Mouse (Mus musculus) kidney, postnatal 0 days (tissue): ENCODE measurements around the gene Psmd5. TPM values are rescaled to one million over a fixed set of nuclear protein-coding genes. Genes with fewer than 3 reads are reported as not detected.

Source experiments
- ATAC-seq: fragments of 200-750 bp; cut with Nextera tagmentation; replicated peaks from 2 replicates; pipeline ENCODE4 v1.8.0; 2017; ENCODE audit warnings: low read depth, moderate number of reproducible peaks, moderate TSS enrichment, moderate library complexity; ENCODE audit not compliant: low FRiP score
- DNase-seq: peaks from one replicate; pipeline ENCODE4 v3.0.0-alpha.2; 2016; ENCODE audit warnings: low spot score
- H3K27ac ChIP-seq: fragments of 300-500 bp; sonication (generic); 2 replicates; pipeline ENCODE4 v1.5.1; 2014; ENCODE audit warnings: mild to moderate bottlenecking
- H3K27me3 ChIP-seq: fragments of 300-500 bp; sonication (generic); 2 replicates; pipeline ENCODE4 v1.6.1; 2014; ENCODE audit warnings: low read length, mixed read lengths; ENCODE audit not compliant: insufficient read depth
- H3K36me3 ChIP-seq: fragments of 300-500 bp; sonication (generic); 2 replicates; pipeline ENCODE4 v1.6.1; 2014; ENCODE audit warnings: low read length, mixed read lengths; ENCODE audit not compliant: insufficient read depth
- H3K4me1 ChIP-seq: fragments of 300-500 bp; sonication (generic); replicated peaks from 2 replicates; pipeline ENCODE4 v1.6.1; 2014; ENCODE audit warnings: antibody characterized with exemption, low read length, mixed read lengths; ENCODE audit not compliant: insufficient read depth
- H3K4me2 ChIP-seq: fragments of 300-500 bp; sonication (generic); 2 replicates; pipeline ENCODE4 v1.6.1; 2014; ENCODE audit warnings: mild to moderate bottlenecking, low read length, moderate library complexity, mixed read lengths
- H3K4me3 ChIP-seq: fragments of 300-500 bp; sonication (generic); replicated peaks from 2 replicates; pipeline ENCODE4 v1.5.1; 2014; ENCODE audit warnings: low read depth, low read length
- H3K9ac ChIP-seq: fragments of 300-500 bp; sonication (generic); 2 replicates; pipeline ENCODE4 v1.6.1; 2014; ENCODE audit warnings: low read depth, low read length
- H3K9me3 ChIP-seq: fragments of 300-500 bp; sonication (generic); replicated peaks from 2 replicates; pipeline ENCODE4 v1.6.1; 2016; ENCODE audit warnings: low read length, inconsistent platforms, mixed read lengths
- CTCF ChIP-seq: IDR thresholded peaks from 2 replicates; pipeline ENCODE4 v1.5.1; 2016; ENCODE audit warnings: antibody characterized with exemption, low read depth, mild to moderate bottlenecking, moderate library complexity
- WGBS: fragments of 180-500 bp; shearing (Covaris S2); extraction: QIAGEN DNeasy Blood & Tissue Kit; methylation state at CpG from one replicate; pipeline ENCODE4 v1.1.7; 2014; 5-methylcytosine and 5-hydroxymethylcytosine counted together
- polyA plus RNA-seq: library from polyadenylated mRNA; unstranded; fragments of >200 nt; fragmentation: Nextera tagmentation; extraction: Ambion mirVana; gene quantifications from 2 replicates; pipeline ENCODE4 v1.2.1, GENCODE M21; 2015

Psmd5 gene
- 92.0 and 104 TPM in 2 replicates for polyA plus RNA-seq

- Histone ChIP-seq H3K27me3 (no peaks in the 10 kb centered on the region), H3K4me1 (no peaks in the 10 kb centered on the region), H3K27ac (peak within 1 kb of the TSS; percentile 89), H3K9ac (peak within 1 kb of the TSS; percentile 60), H3K4me3 (peak within 1 kb of the TSS; percentile 39), H3K36me3 (no peaks in the 10 kb centered on the region), H3K4me2 (peak within 1 kb of the TSS; percentile 66), H3K9me3 (no peaks in the 10 kb centered on the region)
- no peak; the same call in 1 of the 2 replicates for TF ChIP-seq CTCF
- DNase-seq (no peak), ATAC-seq (no peak; the same call in 1 of the 2 replicates)
- WGBS, result 11% methylated on average over 8 of the region's 8 CpGs
These were observed at the start of gene Psmd5 for GRCm38 (mm10) chr2:34874816-34875345. TSS of gene Psmd5 (minus strand) at chr2:34874968.

- H3K9me3 ChIP-seq, result no peaks in the 10 kb centered on the region
- H3K36me3 ChIP-seq, result no peaks in the 10 kb centered on the region
- H3K4me1 ChIP-seq, result no peaks in the 10 kb centered on the region
- no peak overlapping the region for H3K4me3 ChIP-seq
- TF ChIP-seq CTCF, result no peak
- WGBS, result 12% methylated on average over 2 of the region's 2 CpGs
- no peak overlapping the region for H3K27ac ChIP-seq
- H3K27me3 ChIP-seq, result no peaks in the 10 kb centered on the region
- no peak overlapping the region for H3K9ac ChIP-seq
- ATAC-seq (no peak), DNase-seq (no peak)
- no peak overlapping the region for H3K4me2 ChIP-seq
These were observed 48.0 kb upstream of the Psmd5 start for GRCm38 (mm10) chr2:34922729-34923128.

GRCm38 (mm10) chr2:34920144-34920543 is 45.4 kb upstream of the Psmd5 start:
- H3K9ac ChIP-seq, result no peak overlapping the region
- no peak for DNase-seq
- no peaks in the 10 kb centered on the region for H3K4me1 ChIP-seq
- H3K36me3 ChIP-seq, result no peaks in the 10 kb centered on the region
- TF ChIP-seq CTCF, result no peak
- H3K27me3 ChIP-seq, result no peaks in the 10 kb centered on the region
- no peak overlapping the region for H3K4me3 ChIP-seq
- WGBS, result 26% methylated on average over 2 of the region's 2 CpGs
- no peak for ATAC-seq
- no peak overlapping the region for H3K4me2 ChIP-seq
- no peaks in the 10 kb centered on the region for H3K9me3 ChIP-seq
- no peak overlapping the region for H3K27ac ChIP-seq

- Histone ChIP-seq H3K4me2 (no peak overlapping the region), H3K9ac (no peak overlapping the region), H3K4me1 (0 out of 2 replicates have a peak, but pooled peaks cover 9% of the 10 kb centered on the region), H3K4me3 (no peak overlapping the region), H3K27ac (no peak overlapping the region), H3K36me3 (no peaks in the 10 kb centered on the region), H3K9me3 (no peaks in the 10 kb centered on the region), H3K27me3 (no peaks in the 10 kb centered on the region)
- WGBS, result 64% methylated on average over 2 of the region's 2 CpGs
- ATAC-seq (no peak), DNase-seq (no peak)
- no peak for TF ChIP-seq CTCF
These were observed 40.3 kb upstream of the Psmd5 start for GRCm38 (mm10) chr2:34915103-34915502.

- no peaks in the 10 kb centered on the region for H3K36me3 ChIP-seq
- ATAC-seq (no peak), DNase-seq (no peak)
- 0 out of 2 replicates have a peak, but pooled peaks cover 9% of the 10 kb centered on the region for H3K4me1 ChIP-seq
- no peak overlapping the region for H3K4me2 ChIP-seq
- no peaks in the 10 kb centered on the region for H3K9me3 ChIP-seq
- no peak for TF ChIP-seq CTCF
- H3K27me3 ChIP-seq, result no peaks in the 10 kb centered on the region
- H3K9ac ChIP-seq, result no peak overlapping the region
- H3K27ac ChIP-seq, result no peak overlapping the region
- no peak overlapping the region for H3K4me3 ChIP-seq
- WGBS, result 15% methylated on average over 2 of the region's 2 CpGs
These were observed 40.0 kb upstream of the Psmd5 start for GRCm38 (mm10) chr2:34914823-34915082.

- Histone ChIP-seq H3K4me1 (0 out of 2 replicates have a peak, but pooled peaks cover 9% of the 10 kb centered on the region), H3K4me3 (peak overlapping the region; percentile 68), H3K27ac (no peak overlapping the region), H3K9ac (peak overlapping the region; percentile 65), H3K27me3 (no peaks in the 10 kb centered on the region), H3K4me2 (peak overlapping the region; percentile 98), H3K9me3 (no peaks in the 10 kb centered on the region), H3K36me3 (no peaks in the 10 kb centered on the region)
- DNase-seq, result peak; percentile 46
- peak; percentile 56; the same call in 1 of the 2 replicates for ATAC-seq
- no peak for TF ChIP-seq CTCF
- 3% methylated on average over 43 of the region's 50 CpGs for WGBS
These were observed 39.5 kb upstream of the Psmd5 start for GRCm38 (mm10) chr2:34914069-34914822.
